8 mouse cellular contexts compared by ENCODE assay signal in genomic region chr10:5802866-5803265, GRCm38 (mm10). TPM values are rescaled to one million over a fixed set of nuclear protein-coding genes. Genes with fewer than 3 reads are reported as not detected.
DNase-seq lines count a peak whose midpoint lies in the region; ATAC-seq lines count a peak whose summit lies in the region.
"Had no signal": no experiment of that assay in that cellular context is flagged by ENCODE, and none has a peak within 500 bp of the region (broad histone marks: within the 10 kb centered on the region; RNA-seq: fewer than 3 reads in every experiment).

No protein-coding gene starts in this region.

- no peak overlapping the region for H3K27ac ChIP-seq in forebrain, embryonic 16.5 days (ENCODE audit: low read length)
- H3K27ac ChIP-seq in liver, embryonic 15.5 days (replicated peaks), result peak overlapping the region; percentile 35

- DNase-seq in 416B (ENCODE audit: low read depth), result peak; percentile 44
- peak; percentile 14 for DNase-seq in CD4-positive helper T cell, adult 2 months (ENCODE audit: low read depth, low spot score)
- DNase-seq in frontal cortex, postnatal 36 days (ENCODE audit: low spot score in 2 of 2), result no peak
- no peak for DNase-seq in layer of hippocampus, postnatal 14 days (ENCODE audit: low spot score in 2 of 2)
- no peak for DNase-seq in spleen, adult 12 weeks (ENCODE audit: low spot score)
- DNase-seq: cerebellum, adult 18-20 months had no signal

- peak overlapping the region; percentile 35 for H3K4me3 ChIP-seq in forebrain, embryonic 16.5 days (replicated peaks; ENCODE audit: low read length)
- H3K4me3 ChIP-seq in liver, embryonic 15.5 days (replicated peaks), result peak overlapping the region; percentile 93

- no peak overlapping the region for H3K9ac ChIP-seq in forebrain, embryonic 16.5 days (replicated peaks; ENCODE audit: low read depth, low read length)
- H3K9ac ChIP-seq in liver, embryonic 15.5 days, result peak overlapping the region; percentile 55

- H3K9me3 ChIP-seq in forebrain, embryonic 16.5 days (ENCODE audit: control insufficient read depth, low read length), result no peaks in the 10 kb centered on the region
- H3K9me3 ChIP-seq in liver, embryonic 15.5 days (replicated peaks), result no peaks in the 10 kb centered on the region

- peaks cover 24% of the 10 kb centered on the region for H3K4me1 ChIP-seq in forebrain, embryonic 16.5 days (replicated peaks; ENCODE audit: control insufficient read depth, insufficient read depth, low read length)
- peaks cover 42% of the 10 kb centered on the region for H3K4me1 ChIP-seq in liver, embryonic 15.5 days (replicated peaks)

- 23% methylated on average over 6 of the region's 6 CpGs for WGBS in forebrain, embryonic 16.5 days
- WGBS in liver, embryonic 15.5 days (ENCODE audit: insufficient replicate concordance), result 21% methylated on average over 6 of the region's 6 CpGs

- H3K36me3 ChIP-seq in forebrain, embryonic 16.5 days (ENCODE audit: control insufficient read depth, insufficient read depth), result peaks cover 3% of the 10 kb centered on the region; the same call in 1 of the 2 replicates
- peaks cover 57% of the 10 kb centered on the region for H3K36me3 ChIP-seq in liver, embryonic 15.5 days (replicated peaks)

- no peak for ATAC-seq in forebrain, embryonic 16.5 days
- no peak for ATAC-seq in liver, embryonic 15.5 days (ENCODE audit: insufficient read depth)

- peak overlapping the region; percentile 49 for H3K4me2 ChIP-seq in forebrain, embryonic 16.5 days (ENCODE audit: low read length)
- H3K4me2 ChIP-seq in liver, embryonic 15.5 days, result peak overlapping the region; percentile 85

- H3K27me3 ChIP-seq in forebrain, embryonic 16.5 days (replicated peaks; ENCODE audit: control insufficient read depth, insufficient read depth, low read length), result no peaks in the 10 kb centered on the region
- H3K27me3 ChIP-seq in liver, embryonic 15.5 days, result no peaks in the 10 kb centered on the region

RNA-seq across cellular contexts. Expression of gene Fbxo5, which starts 2.5 kb away (rescaled TPM):
- polyA plus RNA-seq in forebrain, embryonic 16.5 days (2015; fragmentation: Nextera tagmentation; extraction: Ambion mirVana), result 32.7 and 34.5 TPM in 2 replicates
- 82.7 and 89.3 TPM in 2 replicates for polyA plus RNA-seq in liver, embryonic 15.5 days (2015; fragmentation: Nextera tagmentation; extraction: Ambion mirVana)
- 1 to 10 TPM; 1.4 to 1.7 TPM for total RNA-seq in layer of hippocampus, postnatal 14 days (2021)

RNA-seq across cellular contexts. Expression of gene Mtrf1l, which starts 20.8 kb away (rescaled TPM):
- polyA plus RNA-seq in forebrain, embryonic 16.5 days (2015; fragmentation: Nextera tagmentation; extraction: Ambion mirVana), result 10.1 and 12.0 TPM in 2 replicates
- polyA plus RNA-seq in liver, embryonic 15.5 days (2015; fragmentation: Nextera tagmentation; extraction: Ambion mirVana), result 6.0 and 6.6 TPM in 2 replicates
- total RNA-seq in layer of hippocampus, postnatal 14 days (2021), result 1 to 10 TPM; 8.7 to 9.8 TPM

Comparison
In these comparisons a context has a peak if more than half of its experiments do, and no peak if none do; other contexts are left out.
1. DNase-seq: peak in 416B (single experiment) and CD4-positive helper T cell, adult 2 months (single experiment); none in frontal cortex, postnatal 36 days (0 of 2), layer of hippocampus, postnatal 14 days (0 of 2) and spleen, adult 12 weeks (single experiment).